Mouse (Mus musculus): ENCODE measurements around the gene Btbd10.

The Btbd10 gene

GRCm38 (mm10) chr7:113295077-113295890, 73.9 kb downstream of the Btbd10 start:
- no peak for DNase-seq (ENCODE audit: low read depth, low spot score)

GRCm38 (mm10) chr7:113294598-113294997, 74.6 kb downstream of the Btbd10 start:
- DNase-seq (ENCODE audit: low read depth, low spot score) = no peak

GRCm38 (mm10) chr7:113292193-113292592, 77.0 kb downstream of the Btbd10 start:
- no peak for DNase-seq (ENCODE audit: low read depth, low spot score)

- peak; percentile 61 for DNase-seq (ENCODE audit: low read depth, low spot score)
Measured at GRCm38 (mm10) chr7:113291741-113292140, 77.5 kb downstream of the Btbd10 start.

- DNase-seq (ENCODE audit: low read depth, low spot score) = peak; percentile 74
Measured at GRCm38 (mm10) chr7:113289211-113289610, 80.0 kb downstream of the Btbd10 start.

- DNase-seq (ENCODE audit: low read depth, low spot score) = peak; percentile 71
Measured at GRCm38 (mm10) chr7:113285405-113285804, 83.8 kb downstream of the Btbd10 start.

- no peak for DNase-seq (ENCODE audit: low read depth, low spot score)
Measured at GRCm38 (mm10) chr7:113279246-113279645, 89.9 kb downstream of the Btbd10 start.

- DNase-seq (ENCODE audit: low read depth, low spot score) = peak; percentile 50
Measured at GRCm38 (mm10) chr7:113278493-113278892, 90.7 kb downstream of the Btbd10 start.

- peak; percentile 41 for DNase-seq (ENCODE audit: low read depth, low spot score)
Measured at GRCm38 (mm10) chr7:113277245-113277644, 91.9 kb downstream of the Btbd10 start.

- peak; percentile 34 for DNase-seq (ENCODE audit: low read depth, low spot score)
Measured at GRCm38 (mm10) chr7:113272338-113272997, 96.7 kb downstream of the Btbd10 start.

GRCm38 (mm10) chr7:113270991-113271390, 98.2 kb downstream of the Btbd10 start:
- DNase-seq (ENCODE audit: low read depth, low spot score) = peak; percentile 41

- peak; percentile 97 for DNase-seq (ENCODE audit: low read depth, low spot score)
Measured at GRCm38 (mm10) chr7:113270551-113270950, 98.6 kb downstream of the Btbd10 start.

GRCm38 (mm10) chr7:113269921-113270320, 99.3 kb downstream of the Btbd10 start:
- DNase-seq (ENCODE audit: low read depth, low spot score) = peak; percentile 86

- no peak for DNase-seq (ENCODE audit: low read depth, low spot score)
Measured at GRCm38 (mm10) chr7:113269081-113269480, 100.1 kb downstream of the Btbd10 start.

GRCm38 (mm10) chr7:113268287-113268686, 100.9 kb downstream of the Btbd10 start:
- peak; percentile 82 for DNase-seq (ENCODE audit: low read depth, low spot score)

All from brain, adult 2 months (tissue).